Mouse (Mus musculus) urinary bladder, adult 18-20 months (tissue): Measurements from ENCODE around the gene Gabrp.

Source experiments
- DNase-seq, 2 experiments: peaks; one replicate each; pipeline ENCODE4 v3.0.0; 2022; ENCODE audit warnings: low spot score in 2 of 2, mixed read lengths in 2 of 2

The Gabrp gene

DNA sequence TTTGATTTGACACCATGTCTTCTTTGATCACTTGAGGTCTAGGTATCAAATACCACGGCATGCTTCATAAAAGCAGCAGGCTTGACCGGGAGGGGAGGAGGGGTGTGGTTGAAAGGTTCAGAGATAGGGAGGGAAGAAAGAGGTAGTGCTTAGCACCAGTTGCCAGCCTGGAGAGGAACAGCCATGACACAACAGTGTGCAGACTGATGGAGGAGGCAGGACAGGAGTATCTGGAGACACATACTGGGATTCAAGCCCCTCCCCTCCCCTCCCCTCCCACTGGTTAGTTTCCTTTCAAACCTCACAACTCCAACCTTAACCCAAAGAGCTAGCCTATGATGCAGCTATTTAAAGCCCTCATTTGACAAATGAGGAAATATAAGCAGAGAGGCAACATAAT lies 49.2 kb downstream of the Gabrp start:
- DNase-seq: no peak

DNA sequence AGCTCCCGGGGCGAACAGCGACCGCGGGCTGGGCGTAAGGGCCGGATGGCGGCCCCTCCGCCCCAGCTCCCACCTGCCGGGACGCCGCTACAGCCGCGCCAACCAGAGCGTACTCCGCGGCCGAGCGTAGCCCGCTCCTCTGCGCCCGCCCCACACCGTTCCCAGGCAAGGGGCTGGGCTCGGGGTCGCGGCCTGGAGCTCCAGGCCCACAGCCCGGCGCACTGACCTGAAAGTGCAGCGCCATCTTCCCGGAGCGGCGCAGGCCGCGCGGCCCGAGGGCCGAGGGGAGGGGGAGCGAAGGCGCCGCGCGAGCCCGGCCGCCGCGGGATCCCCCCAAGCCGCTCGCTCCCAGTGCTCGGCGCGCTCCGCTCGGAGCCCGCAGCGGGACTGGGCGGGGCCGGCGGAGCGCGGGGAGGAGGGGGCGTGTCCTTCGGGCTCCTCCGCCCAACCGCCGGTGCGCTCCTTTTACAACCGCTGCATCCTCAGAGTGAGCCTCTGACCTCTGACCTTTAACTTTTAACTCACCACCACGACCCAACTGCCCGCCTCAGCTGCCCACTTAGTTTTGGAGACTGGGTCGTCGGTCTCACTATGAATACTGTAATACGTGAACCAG lies 65.3 kb downstream of the Gabrp start, which contains the start of gene Ranbp17:
Ranbp17 (minus strand) TSS at position 371 of the 616 bp plus-strand sequence.
- peak in 1 of 2 experiments; percentile 4 for DNase-seq

DNA sequence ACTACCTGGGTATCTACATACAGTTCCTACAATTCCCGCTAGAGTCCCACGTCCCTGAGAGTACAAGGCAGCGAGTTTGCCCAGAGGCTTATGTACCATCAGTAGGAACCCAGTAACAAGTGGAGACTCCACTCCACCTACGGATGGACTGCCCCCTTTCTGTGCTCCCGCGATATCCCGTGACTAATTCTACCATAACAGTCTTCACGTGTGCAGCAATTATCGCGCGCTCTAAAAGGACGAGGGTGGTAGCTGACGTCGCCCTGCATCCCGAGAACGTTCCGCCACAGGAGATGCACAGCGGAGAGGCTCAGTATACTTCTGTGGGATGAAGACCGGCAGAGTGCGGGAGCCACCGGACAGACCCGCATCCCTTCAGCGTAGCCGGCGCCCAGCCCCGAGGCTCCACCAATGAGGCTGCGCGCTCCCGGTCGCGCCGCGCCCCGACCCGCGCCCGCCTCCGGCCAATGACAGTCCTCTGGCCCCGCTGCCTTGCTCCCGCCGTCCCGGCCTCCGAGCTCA lies 65.8 kb downstream of the Gabrp start:
- DNase-seq: peak; percentile 2 to 21

DNA sequence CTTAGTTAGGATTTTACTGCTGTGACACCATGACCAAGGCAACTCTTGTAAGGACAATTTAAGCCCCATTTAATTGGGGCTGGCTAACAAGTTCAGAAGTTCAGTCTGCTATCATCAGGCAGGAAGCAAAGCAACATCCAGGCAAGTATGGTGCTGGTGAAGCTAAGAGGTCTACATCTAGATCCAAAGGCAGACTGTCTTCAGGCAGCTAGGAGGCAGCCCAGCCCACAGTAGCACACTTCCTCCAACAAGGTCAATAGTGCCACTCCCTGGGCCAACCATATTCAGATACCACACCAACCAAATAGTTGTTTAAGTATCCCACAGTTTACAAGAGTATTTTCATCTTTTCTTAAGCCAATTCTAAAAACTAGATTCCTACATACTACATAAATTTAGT lies 69.4 kb downstream of the Gabrp start:
- DNase-seq: no peak
